Mouse (Mus musculus) midbrain, embryonic 12.5 days (tissue): ENCODE results near the gene Mical2. TPM values are rescaled to one million over a fixed set of nuclear protein-coding genes. Genes with fewer than 3 reads are reported as not detected.

ENCODE experiments used
- ATAC-seq: fragments of 200-750 bp; cut with Nextera tagmentation; 2 replicates; pipeline ENCODE4 v1.8.0; 2017; ENCODE audit warnings: low read depth, moderate TSS enrichment, moderate library complexity; ENCODE audit not compliant: low FRiP score
- H3K27ac ChIP-seq: fragments of 300-500 bp; sonication (generic); replicated peaks from 2 replicates; pipeline ENCODE4 v1.5.1; 2016; ENCODE audit warnings: mild to moderate bottlenecking
- H3K27me3 ChIP-seq: fragments of 300-500 bp; sonication (generic); 2 replicates; pipeline ENCODE4 v1.6.1; 2016; ENCODE audit warnings: mild to moderate bottlenecking
- H3K36me3 ChIP-seq: fragments of 300-500 bp; sonication (generic); 2 replicates; pipeline ENCODE4 v1.6.1; 2016
- H3K4me1 ChIP-seq: fragments of 300-500 bp; sonication (generic); 2 replicates; pipeline ENCODE4 v1.6.1; 2016
- H3K4me2 ChIP-seq: fragments of 300-500 bp; sonication (generic); replicated peaks from 2 replicates; pipeline ENCODE4 v1.6.1; 2016; ENCODE audit warnings: mild to moderate bottlenecking, moderate library complexity
- H3K4me3 ChIP-seq: fragments of 300-500 bp; sonication (generic); 2 replicates; pipeline ENCODE4 v1.5.1; 2016; ENCODE audit warnings: mild to moderate bottlenecking
- H3K9ac ChIP-seq: fragments of 300-500 bp; sonication (generic); replicated peaks from 2 replicates; pipeline ENCODE4 v1.6.1; 2016; ENCODE audit warnings: mild to moderate bottlenecking, moderate library complexity
- H3K9me3 ChIP-seq: fragments of 300-500 bp; sonication (generic); 2 replicates; pipeline ENCODE4 v1.6.1; 2016; ENCODE audit warnings: mild to moderate bottlenecking
- WGBS: fragments of 180-500 bp; shearing (Covaris S2); methylation state at CpG from one replicate; pipeline ENCODE4 v1.1.7; 2016; 5-methylcytosine and 5-hydroxymethylcytosine counted together
- polyA plus RNA-seq: library from polyadenylated mRNA; unstranded; fragments of >200 nt; fragmentation: Nextera tagmentation; extraction: Ambion mirVana; gene quantifications from 2 replicates; pipeline ENCODE4 v1.2.1, GENCODE M21; 2016

The Mical2 gene
- polyA plus RNA-seq, 1 experiment from 2014 or later = 2.2 TPM

GRCm38 (mm10) chr7:112354503-112354951, 128.9 kb downstream of the Mical2 start:
- peak overlapping the region; percentile 67 for H3K27ac ChIP-seq
- no peaks in the 10 kb centered on the region for H3K27me3 ChIP-seq
- WGBS = 20% methylated on average over 7 of the region's 7 CpGs
- H3K36me3 ChIP-seq = no peaks in the 10 kb centered on the region
- H3K4me2 ChIP-seq = no peak overlapping the region
- peaks cover 41% of the 10 kb centered on the region for H3K4me1 ChIP-seq
- no peak overlapping the region for H3K9ac ChIP-seq
- H3K4me3 ChIP-seq = no peak overlapping the region
- ATAC-seq = peak; percentile 87
- H3K9me3 ChIP-seq = no peaks in the 10 kb centered on the region

- Histone ChIP-seq H3K27me3 (no peaks in the 10 kb centered on the region), H3K9ac (no peak overlapping the region), H3K9me3 (no peaks in the 10 kb centered on the region), H3K4me3 (no peak overlapping the region), H3K36me3 (no peaks in the 10 kb centered on the region), H3K4me2 (no peak overlapping the region), H3K27ac (no peak overlapping the region), H3K4me1 (peaks cover 12% of the 10 kb centered on the region)
- 92% methylated on average over 3 of the region's 3 CpGs for WGBS
- ATAC-seq = no peak
These were observed 133.9 kb downstream of the Mical2 start for GRCm38 (mm10) chr7:112359594-112359993.

DNA sequence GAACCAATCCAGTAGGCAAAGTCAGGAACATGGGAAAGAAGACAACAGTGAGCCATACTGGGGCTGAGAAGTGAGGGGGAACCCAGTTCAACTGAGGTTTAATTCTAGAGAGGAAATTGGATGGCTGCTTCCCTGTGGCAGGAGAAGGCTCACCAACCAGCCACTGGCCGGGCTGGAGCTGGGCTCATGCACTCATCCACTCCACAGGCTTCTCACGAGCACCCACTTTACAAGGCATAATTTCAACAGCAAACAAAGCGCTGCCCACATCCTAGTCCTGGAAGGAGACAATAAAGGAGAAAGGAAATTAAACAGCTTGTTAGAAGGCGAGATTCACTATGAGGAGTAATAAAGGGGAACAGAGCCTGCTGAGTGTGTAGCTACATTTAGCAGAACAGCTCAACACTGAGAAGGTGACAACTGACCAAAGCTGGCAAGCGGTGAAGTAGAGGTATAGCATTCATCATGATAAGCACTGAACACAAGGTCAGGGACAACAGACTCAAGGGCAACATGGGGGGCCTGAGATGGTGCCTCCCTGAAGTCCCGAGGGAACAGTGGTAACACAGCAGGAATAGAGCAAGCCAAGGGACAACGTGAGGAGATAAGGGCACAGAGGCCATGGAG, 137.0 kb downstream of the Mical2 start:
- 84% methylated on average over 7 of the region's 7 CpGs for WGBS
- H3K27ac ChIP-seq = no peak overlapping the region
- no peaks in the 10 kb centered on the region for H3K36me3 ChIP-seq
- no peak overlapping the region for H3K4me2 ChIP-seq
- H3K4me3 ChIP-seq = no peak overlapping the region
- H3K9me3 ChIP-seq = no peaks in the 10 kb centered on the region
- H3K4me1 ChIP-seq = no peaks in the 10 kb centered on the region
- no peaks in the 10 kb centered on the region; the same call in 1 of the 2 replicates for H3K27me3 ChIP-seq
- no peak overlapping the region for H3K9ac ChIP-seq
- ATAC-seq = no peak

GRCm38 (mm10) chr7:112365864-112366263, 140.2 kb downstream of the Mical2 start:
- 81% methylated on average over 3 of the region's 3 CpGs for WGBS
- ATAC-seq = no peak
- H3K4me2 ChIP-seq = no peak overlapping the region
- H3K9me3 ChIP-seq = no peaks in the 10 kb centered on the region
- H3K36me3 ChIP-seq = no peaks in the 10 kb centered on the region
- H3K4me3 ChIP-seq = no peak overlapping the region
- H3K27me3 ChIP-seq = no peaks in the 10 kb centered on the region; the same call in 1 of the 2 replicates
- H3K4me1 ChIP-seq = no peaks in the 10 kb centered on the region
- H3K9ac ChIP-seq = no peak overlapping the region
- no peak overlapping the region for H3K27ac ChIP-seq

- H3K9ac ChIP-seq = no peak overlapping the region
- H3K27ac ChIP-seq = no peak overlapping the region
- H3K4me3 ChIP-seq = no peak overlapping the region
- H3K9me3 ChIP-seq = no peaks in the 10 kb centered on the region
- no peak for ATAC-seq
- H3K4me1 ChIP-seq = no peaks in the 10 kb centered on the region
- no peaks in the 10 kb centered on the region for H3K36me3 ChIP-seq
- WGBS = 30% methylated on average over 2 of the region's 2 CpGs
- no peaks in the 10 kb centered on the region; the same call in 1 of the 2 replicates for H3K27me3 ChIP-seq
- no peak overlapping the region for H3K4me2 ChIP-seq
These were observed 143.4 kb downstream of the Mical2 start for GRCm38 (mm10) chr7:112369046-112369445.

DNA sequence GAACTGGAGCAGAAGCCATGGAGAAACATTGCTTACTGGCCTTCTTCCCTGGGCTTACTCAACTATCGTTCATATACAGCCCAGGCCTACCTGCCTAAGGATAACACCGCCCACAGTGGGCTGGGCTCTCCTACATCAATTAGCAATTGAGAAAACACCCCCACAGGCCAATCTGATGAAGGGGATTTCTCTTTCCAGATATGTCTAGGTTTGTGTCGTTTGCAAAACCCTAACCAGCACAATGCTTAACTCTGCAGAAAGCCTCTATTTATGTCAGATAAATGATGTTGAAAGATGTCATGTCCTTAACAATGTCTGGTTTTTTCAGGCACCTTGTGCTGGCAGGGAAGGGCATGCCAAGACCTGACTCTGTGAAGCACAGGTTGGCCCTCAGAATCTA, 144.3 kb downstream of the Mical2 start:
- WGBS = 84% methylated on average over 3 of the region's 3 CpGs
- no peaks in the 10 kb centered on the region for H3K4me1 ChIP-seq

DNA sequence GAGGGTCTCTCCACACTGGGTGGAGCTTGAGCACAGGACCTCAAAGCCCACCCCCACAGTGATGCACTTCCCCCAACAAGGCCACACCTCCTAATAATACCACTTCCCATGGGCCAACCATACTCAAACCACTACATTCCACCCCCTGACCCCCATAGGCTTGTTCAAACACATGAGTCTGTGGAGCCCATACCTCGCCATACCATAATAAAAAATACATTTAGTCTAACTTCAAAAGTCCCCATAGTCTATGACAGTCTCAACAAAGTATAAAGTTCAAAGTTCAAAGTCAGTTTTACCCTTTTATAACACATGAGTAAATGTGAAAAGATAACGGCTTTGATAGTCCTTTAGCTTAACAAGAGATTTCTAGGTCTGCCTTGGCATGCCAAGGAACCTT, 145.7 kb downstream of the Mical2 start:
- WGBS = 83% methylated on average over 2 of the region's 2 CpGs
- no peak for ATAC-seq
- no peaks in the 10 kb centered on the region for H3K4me1 ChIP-seq
- H3K36me3 ChIP-seq = no peaks in the 10 kb centered on the region
- no peak overlapping the region for H3K9ac ChIP-seq
- no peak overlapping the region for H3K4me3 ChIP-seq
- no peaks in the 10 kb centered on the region; the same call in 1 of the 2 replicates for H3K27me3 ChIP-seq
- H3K4me2 ChIP-seq = no peak overlapping the region
- no peak overlapping the region for H3K27ac ChIP-seq
- no peaks in the 10 kb centered on the region for H3K9me3 ChIP-seq

More for the DNA sequence above, 144.3 kb downstream of the Mical2 start:
- Histone ChIP-seq H3K9ac (no peak overlapping the region), H3K9me3 (no peaks in the 10 kb centered on the region), H3K27me3 (no peaks in the 10 kb centered on the region; the same call in 1 of the 2 replicates), H3K27ac (no peak overlapping the region), H3K36me3 (no peaks in the 10 kb centered on the region), H3K4me3 (no peak overlapping the region), H3K4me2 (no peak overlapping the region)
- no peak for ATAC-seq

- H3K27ac ChIP-seq = no peak overlapping the region
- 89% methylated on average over 5 of the region's 5 CpGs for WGBS
These were observed 148.4 kb downstream of the Mical2 start for GRCm38 (mm10) chr7:112374035-112374434.

DNA sequence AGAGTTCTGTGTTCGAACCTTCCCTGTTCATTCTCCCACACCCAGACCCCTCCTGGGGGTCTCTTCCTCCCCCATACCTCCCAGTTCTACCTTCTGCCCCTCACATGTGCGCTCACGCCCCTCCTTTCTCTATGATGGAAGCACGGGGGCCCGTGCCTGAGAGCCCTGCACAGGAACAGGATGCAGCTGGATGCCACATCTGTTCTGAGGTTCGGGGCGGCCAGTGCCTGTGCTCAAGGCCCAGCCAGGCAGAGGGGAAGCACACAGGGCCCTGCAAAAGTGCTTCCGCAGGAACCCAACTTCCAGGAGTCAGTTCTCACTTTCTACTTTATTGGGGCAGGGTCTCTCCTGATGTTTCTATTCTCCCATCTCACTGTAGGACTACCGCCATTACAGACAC, 149.4 kb downstream of the Mical2 start:
- H3K4me3 ChIP-seq = no peak overlapping the region
- no peak overlapping the region for H3K4me2 ChIP-seq
- no peaks in the 10 kb centered on the region for H3K4me1 ChIP-seq
- H3K36me3 ChIP-seq = no peaks in the 10 kb centered on the region
- no peak overlapping the region for H3K27ac ChIP-seq
- H3K27me3 ChIP-seq = no peaks in the 10 kb centered on the region; the same call in 1 of the 2 replicates
- ATAC-seq = no peak
- 80% methylated on average over 9 of the region's 9 CpGs for WGBS
- H3K9me3 ChIP-seq = no peaks in the 10 kb centered on the region
- H3K9ac ChIP-seq = no peak overlapping the region

More at GRCm38 (mm10) chr7:112374035-112374434, 148.4 kb downstream of the Mical2 start:
- no peak overlapping the region for H3K9ac ChIP-seq
- no peaks in the 10 kb centered on the region for H3K4me1 ChIP-seq
- H3K4me3 ChIP-seq = no peak overlapping the region
- no peak overlapping the region for H3K4me2 ChIP-seq
- H3K36me3 ChIP-seq = no peaks in the 10 kb centered on the region
- no peak for ATAC-seq
- no peaks in the 10 kb centered on the region for H3K9me3 ChIP-seq
- no peaks in the 10 kb centered on the region; the same call in 1 of the 2 replicates for H3K27me3 ChIP-seq

GRCm38 (mm10) chr7:112375900-112376299, 150.2 kb downstream of the Mical2 start:
- H3K9me3 ChIP-seq = no peaks in the 10 kb centered on the region
- H3K9ac ChIP-seq = no peak overlapping the region
- no peak for ATAC-seq
- no peaks in the 10 kb centered on the region; the same call in 1 of the 2 replicates for H3K27me3 ChIP-seq
- no peak overlapping the region for H3K4me2 ChIP-seq
- H3K27ac ChIP-seq = no peak overlapping the region
- H3K36me3 ChIP-seq = no peaks in the 10 kb centered on the region
- no peak overlapping the region for H3K4me3 ChIP-seq
- no peaks in the 10 kb centered on the region for H3K4me1 ChIP-seq
- WGBS = 73% methylated on average over 5 of the region's 5 CpGs

- Histone ChIP-seq H3K4me3 (no peak overlapping the region), H3K9ac (no peak overlapping the region), H3K36me3 (no peaks in the 10 kb centered on the region), H3K27ac (no peak overlapping the region), H3K4me1 (no peaks in the 10 kb centered on the region), H3K27me3 (no peaks in the 10 kb centered on the region; the same call in 1 of the 2 replicates), H3K4me2 (no peak overlapping the region), H3K9me3 (no peaks in the 10 kb centered on the region)
- 79% methylated on average over 2 of the region's 2 CpGs for WGBS
- no peak for ATAC-seq
These were observed 151.0 kb downstream of the Mical2 start for GRCm38 (mm10) chr7:112376611-112377010.

- H3K9ac ChIP-seq = no peak overlapping the region
- no peak overlapping the region for H3K4me2 ChIP-seq
- H3K4me3 ChIP-seq = no peak overlapping the region
- H3K36me3 ChIP-seq = no peaks in the 10 kb centered on the region
- H3K27ac ChIP-seq = no peak overlapping the region
- H3K4me1 ChIP-seq = no peaks in the 10 kb centered on the region
- WGBS = 31% methylated on average over 8 of the region's 8 CpGs
- no peak for ATAC-seq
- no peaks in the 10 kb centered on the region for H3K9me3 ChIP-seq
- no peaks in the 10 kb centered on the region; the same call in 1 of the 2 replicates for H3K27me3 ChIP-seq
These were observed 151.7 kb downstream of the Mical2 start for GRCm38 (mm10) chr7:112377314-112377713.
